Mouse (Mus musculus) liver, embryonic 14.5 days (tissue): ENCODE measurements around the gene Shank2.

ENCODE experiments used
- CTCF ChIP-seq: IDR thresholded peaks from 2 replicates; pipeline ENCODE4 v1.5.1; 2016; ENCODE audit warnings: antibody characterized with exemption, low read depth, control low read depth
- EP300 ChIP-seq: IDR thresholded peaks from 2 replicates; pipeline ENCODE4 v1.6.1; 2016; ENCODE audit warnings: antibody characterized with exemption, low read depth

- TF ChIP-seq CTCF (no peak), EP300 (no peak)
Measured at GRCm38 (mm10) chr7:144302498-144302897, 300.8 kb downstream of the Shank2 start.
